Mouse (Mus musculus) stomach, embryonic 16.5 days (tissue): ENCODE results near the gene Gna15. TPM values are rescaled to one million over a fixed set of nuclear protein-coding genes. Genes with fewer than 3 reads are reported as not detected.

ENCODE experiments used
- ATAC-seq: fragments of 200-750 bp; cut with Nextera tagmentation; 2 replicates; pipeline ENCODE4 v1.8.0; 2017; ENCODE audit warnings: moderate number of reproducible peaks, moderate TSS enrichment; ENCODE audit not compliant: insufficient read depth, low FRiP score
- H3K27ac ChIP-seq: fragments of 300-500 bp; sonication (generic); 2 replicates; pipeline ENCODE4 v1.5.1; 2014; ENCODE audit warnings: low read length
- H3K27me3 ChIP-seq: fragments of 300-500 bp; sonication (generic); 2 replicates; pipeline ENCODE4 v1.6.1; 2014; ENCODE audit warnings: low read length, control low read depth, mixed read lengths; ENCODE audit not compliant: control insufficient read depth, insufficient read depth
- H3K36me3 ChIP-seq: fragments of 300-500 bp; sonication (generic); 2 replicates; pipeline ENCODE4 v1.6.1; 2014; ENCODE audit warnings: low read length; ENCODE audit not compliant: control insufficient read depth, insufficient read depth
- H3K4me1 ChIP-seq: fragments of 300-500 bp; sonication (generic); 2 replicates; pipeline ENCODE4 v1.6.1; 2014; ENCODE audit warnings: low read length, control low read depth, mixed read lengths; ENCODE audit not compliant: control insufficient read depth, insufficient read depth
- H3K4me2 ChIP-seq: fragments of 300-500 bp; sonication (generic); 2 replicates; pipeline ENCODE4 v1.6.1; 2014; ENCODE audit warnings: low read depth, low read length, mixed read lengths
- H3K4me3 ChIP-seq: fragments of 300-500 bp; sonication (generic); replicated peaks from 2 replicates; pipeline ENCODE4 v1.5.1; 2014; ENCODE audit warnings: mild to moderate bottlenecking, low read length
- H3K9ac ChIP-seq: fragments of 300-500 bp; sonication (generic); 2 replicates; pipeline ENCODE4 v1.6.1; 2014; ENCODE audit warnings: low read length
- H3K9me3 ChIP-seq: fragments of 300-500 bp; sonication (generic); replicated peaks from 2 replicates; pipeline ENCODE4 v1.6.1; 2016; ENCODE audit warnings: low read length, control low read depth; ENCODE audit not compliant: control insufficient read depth
- WGBS: fragments of 180-500 bp; shearing (Covaris S2); extraction: QIAGEN DNeasy Blood & Tissue Kit; methylation state at CpG from one replicate; pipeline ENCODE4 v1.1.7; 2014; 5-methylcytosine and 5-hydroxymethylcytosine counted together
- polyA plus RNA-seq: library from polyadenylated mRNA; unstranded; fragments of >200 nt; fragmentation: Nextera tagmentation; extraction: Ambion mirVana; gene quantifications from 2 replicates; pipeline ENCODE4 v1.2.1, GENCODE M21; 2015

Gna15 gene
- polyA plus RNA-seq, 1 experiment from 2014 or later: 9.0 TPM

DNA sequence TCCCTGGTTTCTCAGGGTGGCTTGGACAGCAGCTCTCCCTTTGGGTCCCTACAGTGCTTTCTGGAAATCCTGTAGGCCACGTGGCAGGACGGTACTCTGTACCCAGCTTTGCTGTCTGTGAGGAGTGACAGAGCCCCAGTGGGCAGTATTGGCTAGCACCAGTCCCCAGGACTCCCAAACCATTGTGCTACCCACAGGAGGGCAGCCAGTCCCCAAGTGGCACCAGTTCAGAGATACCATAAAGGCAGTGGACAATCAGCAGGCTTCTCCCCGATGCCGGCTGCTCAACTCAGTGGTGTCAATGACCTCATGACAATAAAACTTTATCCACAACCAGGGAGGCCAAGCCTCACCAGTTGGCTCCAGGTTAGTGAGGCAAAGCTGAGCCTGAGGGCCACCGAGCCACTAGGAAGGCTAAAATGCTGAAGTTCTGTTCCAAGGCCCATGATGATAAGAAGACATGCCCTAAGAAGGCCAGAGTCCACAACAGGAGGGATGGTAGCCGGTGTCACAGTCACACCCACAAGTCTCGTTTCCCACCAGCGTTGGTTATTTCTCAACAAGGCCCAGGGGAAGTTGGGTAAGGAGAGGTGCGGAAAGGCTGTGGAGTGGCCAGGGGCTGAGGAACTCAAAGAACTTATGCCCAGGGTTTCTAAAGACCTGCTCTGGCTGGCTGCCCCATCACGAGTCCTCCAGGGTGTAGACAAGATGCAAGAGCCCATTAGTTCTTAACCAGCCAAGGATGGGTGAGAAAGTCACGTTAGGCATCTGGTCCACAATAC, 29.6 kb downstream of the Gna15 start:
- peaks cover 17% of the 10 kb centered on the region for H3K4me1 ChIP-seq
- H3K9me3 ChIP-seq: no peaks in the 10 kb centered on the region
- WGBS: 81% methylated on average over 11 of the region's 11 CpGs
- H3K27ac ChIP-seq: no peak overlapping the region; the same call in 1 of the 2 replicates
- peak overlapping the region; percentile 34 for H3K9ac ChIP-seq
- ATAC-seq: no peak
- no peaks in the 10 kb centered on the region for H3K27me3 ChIP-seq
- H3K4me3 ChIP-seq: peak overlapping the region; percentile 88
- H3K4me2 ChIP-seq: peak overlapping the region; percentile 95
- H3K36me3 ChIP-seq: peaks cover 18% of the 10 kb centered on the region

DNA sequence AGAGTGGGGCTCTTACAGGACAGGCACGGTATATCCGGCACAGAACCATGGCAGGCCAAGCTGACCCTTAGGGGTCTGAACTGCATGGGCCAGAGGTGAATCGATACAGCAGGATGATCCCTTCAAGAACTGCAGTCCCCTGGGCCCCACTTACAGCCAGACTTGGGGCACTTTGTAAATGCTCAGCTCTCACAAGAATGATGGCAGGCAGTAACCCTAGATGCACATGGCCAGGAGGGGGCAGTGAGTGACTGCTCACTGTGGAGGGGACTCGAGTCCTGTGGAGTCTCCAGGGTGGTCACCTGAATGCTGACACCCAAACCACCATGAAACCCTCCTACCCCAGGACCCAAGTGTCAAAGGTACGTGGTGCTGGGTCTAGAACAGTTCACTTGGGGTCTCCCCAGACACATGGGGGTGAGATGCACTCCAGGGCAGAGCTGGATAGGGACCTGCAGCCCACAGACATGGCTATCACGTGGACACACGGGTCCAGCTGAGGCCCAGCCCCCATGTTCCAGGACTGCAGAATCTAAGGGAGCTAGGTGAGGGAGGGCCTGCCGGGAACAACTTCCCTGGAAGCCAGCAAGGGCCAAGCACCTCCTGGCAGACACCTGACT, 30.3 kb downstream of the Gna15 start:
- Histone ChIP-seq H3K9me3 (no peaks in the 10 kb centered on the region), H3K27me3 (no peaks in the 10 kb centered on the region), H3K36me3 (peaks cover 22% of the 10 kb centered on the region), H3K4me3 (no peak overlapping the region), H3K4me1 (peaks cover 17% of the 10 kb centered on the region), H3K9ac (no peak overlapping the region), H3K4me2 (no peak overlapping the region), H3K27ac (no peak overlapping the region)
- no peak for ATAC-seq
- WGBS: 74% methylated on average over 8 of the region's 8 CpGs

DNA sequence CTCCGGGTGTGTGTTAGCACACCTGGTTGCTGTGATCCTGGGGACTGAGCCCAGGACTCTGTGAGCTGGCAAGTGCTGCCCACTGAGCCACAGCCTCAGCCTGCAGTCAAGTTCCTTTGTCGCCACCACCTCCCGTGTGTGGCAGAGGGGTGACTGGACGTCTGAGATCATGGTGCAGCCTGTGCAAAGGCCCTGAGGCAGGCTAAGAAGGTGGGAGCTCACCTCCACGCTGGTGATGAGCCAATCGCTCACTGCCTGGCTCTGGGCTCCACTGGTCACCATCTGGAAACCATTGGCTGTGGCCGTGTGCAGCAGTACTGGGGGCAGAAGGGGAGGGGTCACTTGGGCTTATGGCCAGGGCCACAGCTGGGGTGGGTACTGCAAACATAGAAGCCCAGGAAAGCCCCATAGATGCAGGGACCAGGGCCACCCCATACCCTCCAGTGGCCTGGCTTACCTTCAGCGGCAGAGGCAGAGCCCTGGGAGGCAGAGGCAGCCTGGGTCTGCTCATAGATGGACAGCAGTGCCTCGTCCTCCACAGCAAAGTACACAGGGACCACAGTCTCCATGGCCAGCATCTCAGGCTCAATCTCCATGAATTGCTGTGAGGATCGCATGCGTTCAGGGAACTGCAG, 31.3 kb downstream of the Gna15 start:
- H3K36me3 ChIP-seq: peaks cover 22% of the 10 kb centered on the region
- no peaks in the 10 kb centered on the region for H3K9me3 ChIP-seq
- WGBS: 87% methylated on average over 11 of the region's 11 CpGs
- no peak for ATAC-seq
- no peaks in the 10 kb centered on the region for H3K27me3 ChIP-seq
- H3K4me1 ChIP-seq: peaks cover 17% of the 10 kb centered on the region
- H3K27ac ChIP-seq: no peak overlapping the region
- H3K4me3 ChIP-seq: no peak overlapping the region
- no peak overlapping the region for H3K9ac ChIP-seq
- H3K4me2 ChIP-seq: no peak overlapping the region

DNA sequence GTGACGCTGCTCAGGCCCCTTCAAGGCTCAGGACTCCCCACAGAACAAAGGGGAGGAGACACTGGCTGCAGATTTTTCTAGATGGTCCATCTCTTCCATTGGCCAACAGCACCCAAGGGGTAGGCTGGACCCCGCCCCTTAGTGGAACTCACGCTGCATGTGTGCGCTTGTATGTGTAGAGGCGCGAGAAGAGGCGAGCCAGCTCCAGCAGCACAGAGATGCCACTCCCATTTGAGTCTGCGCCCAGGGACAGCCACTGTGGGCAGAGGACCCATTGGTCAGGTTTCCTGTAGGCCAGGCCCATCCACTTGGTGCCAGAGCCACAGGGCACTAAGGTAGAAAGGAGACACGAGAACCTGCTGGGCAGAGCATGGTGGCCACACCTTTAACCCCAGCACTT, 33.0 kb downstream of the Gna15 start:
- no peak for ATAC-seq
- WGBS: 91% methylated on average over 9 of the region's 9 CpGs
- Histone ChIP-seq H3K4me2 (no peak overlapping the region), H3K9me3 (no peaks in the 10 kb centered on the region), H3K4me1 (peaks cover 17% of the 10 kb centered on the region), H3K27me3 (no peaks in the 10 kb centered on the region), H3K4me3 (no peak overlapping the region), H3K27ac (no peak overlapping the region), H3K36me3 (peaks cover 25% of the 10 kb centered on the region), H3K9ac (no peak overlapping the region)

DNA sequence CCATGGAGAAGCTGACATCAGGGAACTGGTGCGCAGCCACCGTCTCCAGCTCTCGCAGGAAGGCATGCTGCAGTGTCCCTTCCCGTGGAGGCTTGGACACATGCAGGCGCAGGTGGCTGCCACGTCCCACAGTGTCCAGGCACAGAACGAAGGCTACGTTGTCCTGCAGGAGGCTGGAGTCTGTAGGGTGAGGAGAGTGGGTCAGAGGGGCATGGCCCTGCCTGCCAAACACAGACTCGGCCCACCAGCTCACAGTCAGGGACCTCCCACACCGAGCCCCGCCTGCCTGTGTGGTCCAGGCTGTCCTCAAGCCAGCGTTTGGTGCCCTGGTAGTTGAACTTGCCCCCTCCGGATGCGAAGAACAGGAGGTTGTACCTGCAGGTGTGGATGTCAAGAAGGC, 34.1 kb downstream of the Gna15 start:
- Histone ChIP-seq H3K36me3 (peaks cover 25% of the 10 kb centered on the region), H3K4me1 (peaks cover 11% of the 10 kb centered on the region), H3K9ac (no peak overlapping the region), H3K4me3 (no peak overlapping the region), H3K9me3 (no peaks in the 10 kb centered on the region), H3K27ac (no peak overlapping the region), H3K27me3 (no peaks in the 10 kb centered on the region), H3K4me2 (no peak overlapping the region)
- 79% methylated on average over 14 of the region's 14 CpGs for WGBS
- ATAC-seq: no peak

DNA sequence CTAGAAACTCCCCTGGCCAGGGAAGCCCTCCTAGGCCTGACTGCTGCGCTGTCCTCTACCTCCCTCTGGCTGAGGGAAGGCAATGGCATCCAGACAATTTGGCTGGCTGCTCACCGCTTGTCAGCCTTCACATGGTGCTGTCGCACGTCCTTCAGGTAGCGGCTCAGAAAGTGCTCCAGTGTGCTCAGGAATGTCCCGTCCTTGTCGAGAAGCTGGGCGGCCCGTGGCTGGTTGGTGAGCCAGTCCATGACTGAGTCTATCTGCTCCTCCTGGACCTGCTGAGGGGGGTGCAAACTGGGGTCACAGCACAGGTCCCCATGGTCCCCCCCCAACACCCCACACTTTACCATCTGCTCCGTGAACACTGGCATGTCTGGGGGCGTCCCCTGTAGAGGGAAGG, 35.9 kb downstream of the Gna15 start:
- Histone ChIP-seq H3K4me3 (no peak overlapping the region), H3K27ac (no peak overlapping the region), H3K4me2 (no peak overlapping the region), H3K4me1 (no peaks in the 10 kb centered on the region), H3K9ac (no peak overlapping the region), H3K9me3 (no peaks in the 10 kb centered on the region), H3K27me3 (no peaks in the 10 kb centered on the region), H3K36me3 (peaks cover 25% of the 10 kb centered on the region)
- 79% methylated on average over 11 of the region's 11 CpGs for WGBS
- ATAC-seq: no peak

DNA sequence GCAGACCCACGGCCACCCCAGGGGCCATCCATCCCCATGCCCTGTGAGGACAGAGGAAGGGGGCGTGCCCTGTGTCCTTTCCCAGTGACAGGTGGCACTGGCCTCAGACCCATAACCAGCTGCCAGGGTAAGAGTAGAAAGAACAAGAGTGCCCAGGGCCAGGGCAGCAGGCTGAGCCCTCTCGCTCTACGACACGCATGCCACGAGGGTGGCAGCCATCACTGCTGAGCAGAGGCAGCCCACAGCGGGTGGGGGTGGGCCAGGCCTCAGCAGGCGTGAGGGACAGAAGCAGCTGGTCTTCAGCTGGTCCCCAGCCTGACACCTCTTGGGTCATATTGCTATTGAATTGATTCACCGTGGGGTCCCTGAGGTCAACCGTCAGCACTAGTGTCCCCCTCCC, 37.5 kb downstream of the Gna15 start:
- Histone ChIP-seq H3K27me3 (peaks cover 12% of the 10 kb centered on the region; the same call in 1 of the 2 replicates), H3K4me2 (no peak overlapping the region), H3K36me3 (peaks cover 12% of the 10 kb centered on the region), H3K4me1 (0 out of 2 replicates have a peak, but pooled peaks cover 3% of the 10 kb centered on the region), H3K9ac (no peak overlapping the region), H3K9me3 (no peaks in the 10 kb centered on the region), H3K27ac (no peak overlapping the region), H3K4me3 (no peak overlapping the region)
- no peak for ATAC-seq
- 89% methylated on average over 10 of the region's 10 CpGs for WGBS

DNA sequence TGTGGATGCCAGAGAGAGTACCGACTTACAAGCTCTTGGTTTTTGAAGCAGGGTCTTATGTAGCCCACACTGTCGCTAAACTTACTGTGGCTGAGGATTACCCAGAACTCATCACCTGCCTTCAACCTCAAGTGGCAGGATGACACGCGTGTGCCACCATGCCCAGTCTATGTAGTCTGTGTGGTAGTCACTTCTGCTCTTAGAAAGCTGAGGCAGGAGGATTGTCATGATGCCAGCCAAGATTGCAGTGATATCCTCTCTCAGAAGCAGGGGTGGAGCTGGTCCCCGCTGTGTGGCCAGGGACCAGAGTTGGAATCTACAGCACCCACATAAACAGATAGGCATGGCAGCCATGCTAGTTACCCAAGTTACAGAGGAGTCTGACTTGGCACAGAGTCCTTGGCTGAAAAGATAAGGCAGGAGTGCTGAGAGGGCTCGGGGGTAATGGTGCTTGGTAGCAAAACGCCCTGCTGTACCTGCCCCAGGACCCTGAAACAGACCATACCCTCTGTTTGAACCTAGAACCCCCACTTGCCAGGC, 38.5 kb downstream of the Gna15 start:
- Histone ChIP-seq H3K4me2 (no peak overlapping the region), H3K36me3 (peaks cover 12% of the 10 kb centered on the region), H3K9me3 (no peaks in the 10 kb centered on the region), H3K4me1 (0 out of 2 replicates have a peak, but pooled peaks cover 3% of the 10 kb centered on the region), H3K4me3 (no peak overlapping the region), H3K27me3 (peaks cover 19% of the 10 kb centered on the region; the same call in 1 of the 2 replicates), H3K9ac (no peak overlapping the region), H3K27ac (no peak overlapping the region; the same call in 1 of the 2 replicates)
- no peak for ATAC-seq
- WGBS: 77% methylated on average over 7 of the region's 7 CpGs

DNA sequence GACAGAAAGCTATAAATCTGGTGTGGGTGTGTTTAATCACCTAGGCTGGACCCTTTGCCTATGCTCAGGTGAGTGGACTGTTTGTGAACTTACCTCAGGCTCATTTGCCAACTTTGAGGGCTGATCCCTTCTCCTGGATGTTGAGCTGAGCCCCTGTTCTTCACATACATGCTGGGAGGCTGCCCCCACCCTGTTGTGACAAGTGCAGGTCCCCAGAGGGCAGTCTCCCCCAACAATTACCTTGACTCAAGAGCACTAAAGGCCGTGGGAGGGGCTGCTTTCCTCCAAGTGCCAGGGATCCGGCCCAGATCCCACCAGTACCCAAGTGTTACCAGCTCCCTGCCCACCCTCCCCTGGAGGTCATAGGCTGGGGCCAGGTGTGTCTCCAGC, 39.0 kb downstream of the Gna15 start:
- no peak for ATAC-seq
- peaks cover 22% of the 10 kb centered on the region for H3K27me3 ChIP-seq
- 0 out of 2 replicates have a peak, but pooled peaks cover 3% of the 10 kb centered on the region for H3K4me1 ChIP-seq
- no peak overlapping the region for H3K4me2 ChIP-seq
- H3K9ac ChIP-seq: no peak overlapping the region
- H3K9me3 ChIP-seq: no peaks in the 10 kb centered on the region
- H3K27ac ChIP-seq: no peak overlapping the region
- peaks cover 12% of the 10 kb centered on the region for H3K36me3 ChIP-seq
- WGBS: 15% methylated on average over 2 of the region's 2 CpGs
- no peak overlapping the region for H3K4me3 ChIP-seq
